Mouse (Mus musculus) myocyte (in vitro differentiated cells): ENCODE data around the gene Nat8f6. TPM values are rescaled to one million over a fixed set of nuclear protein-coding genes. Genes with fewer than 3 reads are reported as not detected.
"Not testable (repeated sequence)": the region's sequence is repeated elsewhere in the genome, so short reads cannot be mapped to it uniquely, and the experiment has no call there.

Experiments
- H3K27me3 ChIP-seq: one replicate; pipeline ENCODE4 v1.6.1; 2011; ENCODE audit not compliant: control insufficient read depth, insufficient read depth, insufficient read length
- H3K36me3 ChIP-seq: one replicate; pipeline ENCODE4 v1.6.1; 2011; ENCODE audit not compliant: control insufficient read depth, insufficient read depth
- H3K4me2 ChIP-seq: one replicate; pipeline ENCODE4 v1.6.1; 2011; ENCODE audit warnings: low read depth, control low read depth
- H3K4me3 ChIP-seq: one replicate; pipeline ENCODE4 v1.5.1; 2011; ENCODE audit warnings: mild to moderate bottlenecking, control low read depth, moderate library complexity
- H3K79me2 ChIP-seq: one replicate; pipeline ENCODE4 v1.6.1; 2011; ENCODE audit not compliant: control insufficient read depth, insufficient read depth
- H3ac ChIP-seq: one replicate; pipeline ENCODE4 v1.6.1; 2011; ENCODE audit not compliant: control insufficient read depth, insufficient read length
- CEBPB ChIP-seq: IDR thresholded peaks from 2 replicates; pipeline ENCODE4 v1.6.1; 2011; ENCODE audit warnings: mild to moderate bottlenecking, moderate library complexity; ENCODE audit not compliant: poor library complexity, insufficient read depth, severe bottlenecking
- E2F4 ChIP-seq: IDR thresholded peaks from one replicate; pipeline ENCODE4 v1.6.1; 2011; ENCODE audit warnings: mild to moderate bottlenecking, control low read depth, moderate library complexity; ENCODE audit not compliant: insufficient read depth
- MAX ChIP-seq: IDR thresholded peaks from one replicate; pipeline ENCODE4 v1.6.1; 2011; ENCODE audit warnings: low read depth, mild to moderate bottlenecking, control low read depth
- MYOD1 ChIP-seq, 3 experiments: IDR thresholded peaks; one replicate each; pipeline ENCODE4 v1.6.1; 2011; ENCODE audit warnings: control low read depth in 2 of 3, low read depth in 2 of 3, mild to moderate bottlenecking in 2 of 3, moderate library complexity in 1 of 3; ENCODE audit not compliant: insufficient read length in 2 of 3, control insufficient read depth in 1 of 3
- MYOG ChIP-seq, 3 experiments: IDR thresholded peaks; one replicate each; pipeline ENCODE4 v1.6.1; 2011; ENCODE audit warnings: control low read depth in 2 of 3, low read depth in 2 of 3, mild to moderate bottlenecking in 2 of 3; ENCODE audit not compliant: insufficient read length in 2 of 3, control insufficient read depth in 1 of 3, insufficient read depth in 1 of 3
- POLR2A ChIP-seq: IDR thresholded peaks from one replicate; pipeline ENCODE4 v1.6.1; 2011; ENCODE audit warnings: low read depth, mild to moderate bottlenecking, control low read depth, moderate library complexity; ENCODE audit not compliant: insufficient read length
- POLR2AphosphoS2 ChIP-seq: IDR thresholded peaks from one replicate; pipeline ENCODE4 v1.6.1; 2011; ENCODE audit warnings: low read depth, control low read depth; ENCODE audit not compliant: insufficient read length
- REST ChIP-seq: IDR thresholded peaks from one replicate; pipeline ENCODE4 v1.6.1; 2011; ENCODE audit warnings: mild to moderate bottlenecking, control low read depth, moderate library complexity; ENCODE audit not compliant: insufficient read depth, insufficient read length
- SRF ChIP-seq: IDR thresholded peaks from one replicate; pipeline ENCODE4 v1.6.1; 2011; ENCODE audit warnings: low read depth; ENCODE audit not compliant: control insufficient read depth, insufficient read length
- TCF12 ChIP-seq: IDR thresholded peaks from one replicate; pipeline ENCODE4 v1.6.1; 2011; ENCODE audit warnings: mild to moderate bottlenecking, control low read depth; ENCODE audit not compliant: poor library complexity, insufficient read depth, severe bottlenecking
- TCF3 ChIP-seq: IDR thresholded peaks from one replicate; pipeline ENCODE4 v1.6.1; 2011; ENCODE audit warnings: low read depth, control low read depth; ENCODE audit not compliant: insufficient read length
- USF1 ChIP-seq: IDR thresholded peaks from one replicate; pipeline ENCODE4 v1.6.1; 2011; ENCODE audit warnings: low read depth, mild to moderate bottlenecking, control low read depth, moderate library complexity
- polyA plus RNA-seq: library from polyadenylated mRNA; unstranded; fragments of >200 nt; fragmentation: generic; extraction: Trizol; gene quantifications from one replicate; pipeline ENCODE4 v1.2.1, GENCODE M21; 2012; ENCODE audit warnings: missing spikeins

Gene Nat8f6
- polyA plus RNA-seq = not detected

GRCm38 (mm10) chr6:85820837-85821236, at the start of gene Nat8f6, which contains the start of gene Nat8f5:
Nat8f6 (minus strand) TSS chr6:85820954.
Nat8f5 (minus strand) TSS chr6:85820972.
- no peaks in the 10 kb centered on the region for H3K79me2 ChIP-seq
- TF ChIP-seq TCF3 (no peak), MYOG (IDR thresholded peaks at IDR 0.05; ENCODE audit: control insufficient read depth in 1 of 3, insufficient read depth in 1 of 3, insufficient read length in 2 of 3, low read depth in 2 of 3) (no peak), MYOD1 (IDR thresholded peaks at IDR 0.05; ENCODE audit: control insufficient read depth in 1 of 3, insufficient read length in 2 of 3, low read depth in 2 of 3) (no peak), REST (no peak), SRF (no peak)
- H3K36me3 ChIP-seq = no peaks in the 10 kb centered on the region
- H3K27me3 ChIP-seq = no peaks in the 10 kb centered on the region
- no peak within 1 kb of the TSS for H3ac ChIP-seq
- H3K4me2 ChIP-seq = no peak within 1 kb of the TSS
- no peak within 1 kb of the TSS for H3K4me3 ChIP-seq

- not testable (repeated sequence) for H3K27me3 ChIP-seq, H3K4me2 ChIP-seq, H3K4me3 ChIP-seq, H3K79me2 ChIP-seq, H3K36me3 ChIP-seq, H3ac ChIP-seq
Observed at GRCm38 (mm10) chr6:85869006-85869405, 48.3 kb upstream of the Nat8f6 start, which contains the start of gene Nat8f2. Nat8f2 (minus strand) TSS chr6:85869158.

GRCm38 (mm10) chr6:85867726-85868690, 47.3 kb upstream of the Nat8f6 start:
- peaks cover 8% of the 10 kb centered on the region for H3K27me3 ChIP-seq
- H3ac ChIP-seq = no peak overlapping the region
- H3K79me2 ChIP-seq = no peaks in the 10 kb centered on the region
- H3K4me2 ChIP-seq = no peak overlapping the region
- H3K4me3 ChIP-seq = no peak overlapping the region
- H3K36me3 ChIP-seq = no peaks in the 10 kb centered on the region
- TF ChIP-seq E2F4 = no peak
- no peak for TF ChIP-seq TCF3
- TF ChIP-seq MAX = no peak
- TF ChIP-seq SRF = no peak
- no peak for TF ChIP-seq CEBPB
- no peak for TF ChIP-seq POLR2A
- TF ChIP-seq TCF12 = no peak
- no peak for TF ChIP-seq USF1
- no peak for TF ChIP-seq POLR2AphosphoS2
- no peak for TF ChIP-seq MYOG (IDR thresholded peaks at IDR 0.05; ENCODE audit: control insufficient read depth in 1 of 3, insufficient read depth in 1 of 3, insufficient read length in 2 of 3, low read depth in 2 of 3)
- TF ChIP-seq MYOD1 (IDR thresholded peaks at IDR 0.05; ENCODE audit: control insufficient read depth in 1 of 3, insufficient read length in 2 of 3, low read depth in 2 of 3) = no peak
- TF ChIP-seq REST = no peak

- not testable (repeated sequence) for H3K4me3 ChIP-seq, H3K27me3 ChIP-seq, H3K36me3 ChIP-seq, H3K79me2 ChIP-seq, H3ac ChIP-seq, H3K4me2 ChIP-seq
Observed at GRCm38 (mm10) chr6:85866995-85867394, 46.2 kb upstream of the Nat8f6 start.

- H3K4me3 ChIP-seq, H3ac ChIP-seq, H3K36me3 ChIP-seq, H3K79me2 ChIP-seq, H3K4me2 ChIP-seq, H3K27me3 ChIP-seq: not testable (repeated sequence)
Observed at GRCm38 (mm10) chr6:85866166-85866565, 45.4 kb upstream of the Nat8f6 start.

GRCm38 (mm10) chr6:85864900-85865639, 44.3 kb upstream of the Nat8f6 start:
- H3K27me3 ChIP-seq = peaks cover 21% of the 10 kb centered on the region
- H3K36me3 ChIP-seq, H3K4me2 ChIP-seq, H3K79me2 ChIP-seq, H3K4me3 ChIP-seq, H3ac ChIP-seq: not testable (repeated sequence)
